Comparison of ENCODE assay signal across 8 mouse cellular contexts in the genomic region with DNA sequence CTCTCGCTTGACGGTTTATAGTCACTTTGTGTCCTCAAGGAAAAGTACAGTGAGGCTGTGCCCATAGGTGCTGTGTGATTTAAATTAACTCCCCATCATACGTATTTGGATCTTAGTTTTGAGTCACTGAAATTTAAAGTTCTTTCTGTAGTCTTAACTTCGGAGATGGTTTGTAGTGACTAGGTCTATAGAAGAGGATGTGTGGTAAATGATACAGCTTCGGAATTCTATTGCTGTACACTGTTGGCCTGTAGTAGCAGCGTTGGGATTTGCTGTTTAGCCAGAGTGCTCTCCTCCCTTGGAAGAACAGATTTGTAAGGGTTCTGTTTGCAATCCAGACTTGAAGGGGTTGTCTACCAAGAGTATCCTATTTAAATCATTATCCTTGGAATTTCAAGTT. TPM values are rescaled to one million over a fixed set of nuclear protein-coding genes. Genes with fewer than 3 reads are reported as not detected.
DNase-seq lines count a peak whose midpoint lies in the region; ATAC-seq and TF ChIP-seq lines count a peak whose summit lies in the region.

No protein-coding gene starts in this region.

- no peaks in the 10 kb centered on the region for H3K4me1 ChIP-seq in lung, embryonic 14.5 days (ENCODE audit: insufficient read depth)
- peaks cover 6% of the 10 kb centered on the region for H3K4me1 ChIP-seq in embryonic facial prominence, embryonic 13.5 days
- 0 out of 2 replicates have a peak, but pooled peaks cover 3% of the 10 kb centered on the region for H3K4me1 ChIP-seq in intestine, postnatal 0 days (replicated peaks; ENCODE audit: control insufficient read depth, insufficient read depth, low read length)
- H3K4me1 ChIP-seq in neural tube, embryonic 14.5 days (ENCODE audit: control insufficient read depth, insufficient read depth, low read length): peaks cover 7% of the 10 kb centered on the region

- WGBS in lung, embryonic 14.5 days: 4% methylated on average over 6 of the region's 6 CpGs
- WGBS in embryonic facial prominence, embryonic 13.5 days: 7% methylated on average over 6 of the region's 6 CpGs
- 2% methylated on average over 6 of the region's 6 CpGs for WGBS in intestine, postnatal 0 days
- 7% methylated on average over 6 of the region's 6 CpGs for WGBS in neural tube, embryonic 14.5 days

- H3K27ac ChIP-seq in lung, embryonic 14.5 days (ENCODE audit: low read depth): peak overlapping the region; percentile 98
- peak overlapping the region; percentile 99 for H3K27ac ChIP-seq in embryonic facial prominence, embryonic 13.5 days
- peak overlapping the region; percentile 96 for H3K27ac ChIP-seq in intestine, postnatal 0 days (ENCODE audit: low read depth, low read length)
- peak overlapping the region; percentile 97 for H3K27ac ChIP-seq in neural tube, embryonic 14.5 days (ENCODE audit: low read depth, low read length)

- peak overlapping the region; percentile 70 for H3K4me3 ChIP-seq in lung, embryonic 14.5 days (ENCODE audit: low read depth, low read length)
- H3K4me3 ChIP-seq in embryonic facial prominence, embryonic 13.5 days: peak overlapping the region; percentile 69
- H3K4me3 ChIP-seq in intestine, postnatal 0 days (ENCODE audit: low read depth, low read length): peak overlapping the region; percentile 68
- peak overlapping the region; percentile 63 for H3K4me3 ChIP-seq in neural tube, embryonic 14.5 days (ENCODE audit: low read depth, low read length)

- H3K9me3 ChIP-seq in lung, embryonic 14.5 days (ENCODE audit: low read depth, low read length): no peaks in the 10 kb centered on the region
- no peaks in the 10 kb centered on the region for H3K9me3 ChIP-seq in embryonic facial prominence, embryonic 13.5 days
- no peaks in the 10 kb centered on the region for H3K9me3 ChIP-seq in intestine, postnatal 0 days (ENCODE audit: control insufficient read depth)
- no peaks in the 10 kb centered on the region for H3K9me3 ChIP-seq in neural tube, embryonic 14.5 days (ENCODE audit: control insufficient read depth, low read length)

- H3K27me3 ChIP-seq in lung, embryonic 14.5 days (ENCODE audit: insufficient read depth, low read length): no peaks in the 10 kb centered on the region
- no peaks in the 10 kb centered on the region for H3K27me3 ChIP-seq in embryonic facial prominence, embryonic 13.5 days
- H3K27me3 ChIP-seq in intestine, postnatal 0 days (replicated peaks; ENCODE audit: control insufficient read depth, insufficient read depth, low read length): no peaks in the 10 kb centered on the region
- H3K27me3 ChIP-seq in neural tube, embryonic 14.5 days (ENCODE audit: control insufficient read depth, insufficient read depth, low read length): no peaks in the 10 kb centered on the region

- H3K9ac ChIP-seq in lung, embryonic 14.5 days: peak overlapping the region; percentile 96
- peak overlapping the region; percentile 94 for H3K9ac ChIP-seq in embryonic facial prominence, embryonic 13.5 days
- peak overlapping the region; percentile 95 for H3K9ac ChIP-seq in intestine, postnatal 0 days (ENCODE audit: low read depth, low read length)
- H3K9ac ChIP-seq in neural tube, embryonic 14.5 days (replicated peaks; ENCODE audit: low read depth, low read length): peak overlapping the region; percentile 94

- peak overlapping the region; percentile 61 for H3K4me2 ChIP-seq in lung, embryonic 14.5 days
- H3K4me2 ChIP-seq in embryonic facial prominence, embryonic 13.5 days: peak overlapping the region; percentile 61
- peak overlapping the region; percentile 65 for H3K4me2 ChIP-seq in intestine, postnatal 0 days (replicated peaks; ENCODE audit: low read depth)
- H3K4me2 ChIP-seq in neural tube, embryonic 14.5 days (ENCODE audit: low read depth, low read length): peak overlapping the region; percentile 61

- 0 out of 2 replicates have a peak, but pooled peaks have one; percentile 5 for ATAC-seq in lung, embryonic 14.5 days (ENCODE audit: insufficient read depth)
- ATAC-seq in embryonic facial prominence, embryonic 13.5 days (ENCODE audit: insufficient number of reproducible peaks, insufficient read depth, low FRiP score, low TSS enrichment, low read depth): no peak
- no peak for ATAC-seq in intestine, postnatal 0 days
- peak; percentile 28 for ATAC-seq in neural tube, embryonic 14.5 days (ENCODE audit: low read depth)

- peaks cover 19% of the 10 kb centered on the region for H3K36me3 ChIP-seq in lung, embryonic 14.5 days (ENCODE audit: insufficient read depth)
- peaks cover 19% of the 10 kb centered on the region for H3K36me3 ChIP-seq in embryonic facial prominence, embryonic 13.5 days
- H3K36me3 ChIP-seq in intestine, postnatal 0 days (ENCODE audit: control insufficient read depth, insufficient read depth): 0 out of 2 replicates have a peak, but pooled peaks cover 6% of the 10 kb centered on the region
- 0 out of 2 replicates have a peak, but pooled peaks cover 3% of the 10 kb centered on the region for H3K36me3 ChIP-seq in neural tube, embryonic 14.5 days (ENCODE audit: control insufficient read depth, insufficient read depth, low read length)

- TF ChIP-seq CTCF in lung, embryonic 14.5 days (IDR thresholded peaks at IDR 0.05; ENCODE audit: low read depth): no peak
- no peak for TF ChIP-seq CTCF in intestine, postnatal 0 days (IDR thresholded peaks at IDR 0.05; ENCODE audit: low read depth)

- no peak for DNase-seq in lung, embryonic 14.5 days
- DNase-seq in lung, postnatal 4 days: no peak
- no peak for DNase-seq in gastrocnemius, postnatal 4 days (ENCODE audit: low spot score in 2 of 2)
- no peak for DNase-seq in urinary bladder, postnatal 25 days (ENCODE audit: low spot score)
- DNase-seq in right cerebral cortex, adult 18-20 months: no peak

RNA-seq across cellular contexts. Expression of a gene that starts 1.0 kb away (rescaled TPM):
- polyA plus RNA-seq in lung, embryonic 14.5 days (2014; fragmentation: Nextera tagmentation; extraction: Ambion mirVana): 49.9 and 51.2 TPM in 2 replicates
- polyA plus RNA-seq in embryonic facial prominence, embryonic 13.5 days (2015; fragmentation: Nextera tagmentation; extraction: Ambion mirVana): 60.1 and 67.4 TPM in 2 replicates
- 33.9 TPM in 2 replicates for polyA plus RNA-seq in intestine, postnatal 0 days (2015; fragmentation: Nextera tagmentation; extraction: Ambion mirVana)
- polyA plus RNA-seq in neural tube, embryonic 14.5 days (2014; fragmentation: Nextera tagmentation; extraction: Ambion mirVana): 98.7 and 108 TPM in 2 replicates
- 10 to 100 TPM; 22.0 to 22.2 TPM for total RNA-seq in gastrocnemius, postnatal 4 days (2021)

RNA-seq across cellular contexts. Expression of a gene that starts 28.2 kb away (rescaled TPM):
- not detected in 2 replicates for polyA plus RNA-seq in lung, embryonic 14.5 days (2014; fragmentation: Nextera tagmentation; extraction: Ambion mirVana)
- polyA plus RNA-seq in embryonic facial prominence, embryonic 13.5 days (2015; fragmentation: Nextera tagmentation; extraction: Ambion mirVana): 0.23 TPM in 1 of 2 replicates, not detected in the other
- polyA plus RNA-seq in intestine, postnatal 0 days (2015; fragmentation: Nextera tagmentation; extraction: Ambion mirVana): 0.18 and 0.30 TPM in 2 replicates
- not detected in 2 replicates for polyA plus RNA-seq in neural tube, embryonic 14.5 days (2014; fragmentation: Nextera tagmentation; extraction: Ambion mirVana)
- total RNA-seq in gastrocnemius, postnatal 4 days (2021): not detected

RNA-seq across cellular contexts. Expression of a gene that starts 40.9 kb away (rescaled TPM):
- 0.72 and 1.3 TPM in 2 replicates for polyA plus RNA-seq in lung, embryonic 14.5 days (2014; fragmentation: Nextera tagmentation; extraction: Ambion mirVana)
- polyA plus RNA-seq in embryonic facial prominence, embryonic 13.5 days (2015; fragmentation: Nextera tagmentation; extraction: Ambion mirVana): 0.38 and 1.5 TPM in 2 replicates
- polyA plus RNA-seq in intestine, postnatal 0 days (2015; fragmentation: Nextera tagmentation; extraction: Ambion mirVana): 0.83 and 1.2 TPM in 2 replicates
- 0.32 TPM in 1 of 2 replicates, not detected in the other for polyA plus RNA-seq in neural tube, embryonic 14.5 days (2014; fragmentation: Nextera tagmentation; extraction: Ambion mirVana)
- under 1 TPM; 0.69 to 0.91 TPM for total RNA-seq in gastrocnemius, postnatal 4 days (2021)

Comparison
In these comparisons a context has a peak if more than half of its experiments do, and no peak if none do; other contexts are left out.
1. ATAC-seq: peak in lung, embryonic 14.5 days (single experiment) and neural tube, embryonic 14.5 days (single experiment); none in embryonic facial prominence, embryonic 13.5 days (single experiment) and intestine, postnatal 0 days (single experiment).
2. Peak in every context shown above with its lines, with median percentiles within 50 percentile points of each other: H3K27ac ChIP-seq, H3K4me2 ChIP-seq, H3K4me3 ChIP-seq and H3K9ac ChIP-seq.